Mouse (Mus musculus) forebrain, embryonic 13.5 days (tissue): Measurements from ENCODE around the gene Ccs. TPM values are rescaled to one million over a fixed set of nuclear protein-coding genes. Genes with fewer than 3 reads are reported as not detected.
A peak's percentile ranks its signal among the peaks of the same experiment; 100 is the strongest.

Experiments used
- ATAC-seq: fragments of 200-750 bp; cut with Nextera tagmentation; 2 replicates; pipeline ENCODE4 v1.8.0; 2017
- H3K27ac ChIP-seq: fragments of 300-500 bp; sonication (generic); 2 replicates; pipeline ENCODE4 v1.5.1; 2015; ENCODE audit warnings: inconsistent platforms, mild to moderate bottlenecking, moderate library complexity
- H3K27me3 ChIP-seq: fragments of 300-500 bp; sonication (generic); 2 replicates; pipeline ENCODE4 v1.6.1; 2015; ENCODE audit warnings: mild to moderate bottlenecking, inconsistent platforms
- H3K36me3 ChIP-seq: fragments of 300-500 bp; sonication (generic); 2 replicates; pipeline ENCODE4 v1.6.1; 2015; ENCODE audit warnings: mild to moderate bottlenecking, inconsistent platforms; ENCODE audit not compliant: poor library complexity, severe bottlenecking
- H3K4me1 ChIP-seq: fragments of 300-500 bp; sonication (generic); 2 replicates; pipeline ENCODE4 v1.6.1; 2015; ENCODE audit warnings: inconsistent platforms
- H3K4me2 ChIP-seq: fragments of 300-500 bp; sonication (generic); 2 replicates; pipeline ENCODE4 v1.6.1; 2015; ENCODE audit warnings: inconsistent platforms, mild to moderate bottlenecking, moderate library complexity
- H3K4me3 ChIP-seq: fragments of 300-500 bp; sonication (generic); 2 replicates; pipeline ENCODE4 v1.5.1; 2015; ENCODE audit warnings: mild to moderate bottlenecking, inconsistent platforms
- H3K9ac ChIP-seq: fragments of 300-500 bp; sonication (generic); 2 replicates; pipeline ENCODE4 v1.6.1; 2015; ENCODE audit warnings: mild to moderate bottlenecking, inconsistent platforms
- H3K9me3 ChIP-seq: fragments of 300-500 bp; sonication (generic); replicated peaks from 2 replicates; pipeline ENCODE4 v1.6.1; 2016; ENCODE audit warnings: inconsistent platforms
- WGBS: fragments of 180-500 bp; shearing (Covaris S2); methylation state at CpG from one replicate; pipeline ENCODE4 v1.1.7; 2015; 5-methylcytosine and 5-hydroxymethylcytosine counted together
- polyA plus RNA-seq: library from polyadenylated mRNA; unstranded; fragments of >200 nt; fragmentation: Nextera tagmentation; extraction: Ambion mirVana; gene quantifications from 2 replicates; pipeline ENCODE4 v1.2.1, GENCODE M21; 2015

The Ccs gene
- polyA plus RNA-seq, 1 experiment from 2014 or later: 42.0 TPM

GRCm38 (mm10) chr19:4802691-4803091 lies 36.4 kb downstream of the Ccs start:
- no peak for ATAC-seq
- H3K9me3 ChIP-seq: no peaks in the 10 kb centered on the region
- H3K4me1 ChIP-seq: peaks cover under 1% of the 10 kb centered on the region; the same call in 1 of the 2 replicates
- H3K36me3 ChIP-seq: peaks cover 57% of the 10 kb centered on the region
- H3K4me2 ChIP-seq: no peak overlapping the region
- no peaks in the 10 kb centered on the region for H3K27me3 ChIP-seq
- 96% methylated on average over 7 of the region's 7 CpGs for WGBS
- no peak overlapping the region for H3K27ac ChIP-seq
- H3K9ac ChIP-seq: no peak overlapping the region
- H3K4me3 ChIP-seq: no peak overlapping the region

- Histone ChIP-seq H3K9ac (no peak overlapping the region), H3K27ac (no peak overlapping the region), H3K4me1 (peaks cover 8% of the 10 kb centered on the region), H3K36me3 (peaks cover 65% of the 10 kb centered on the region), H3K9me3 (no peaks in the 10 kb centered on the region), H3K4me3 (no peak overlapping the region), H3K4me2 (no peak overlapping the region), H3K27me3 (no peaks in the 10 kb centered on the region)
- no peak for ATAC-seq
- WGBS: 92% methylated on average over 5 of the region's 5 CpGs
These were observed 40.0 kb downstream of the Ccs start for GRCm38 (mm10) chr19:4799083-4799482.

- Histone ChIP-seq H3K9ac (no peak overlapping the region), H3K27ac (no peak overlapping the region), H3K4me1 (peaks cover 10% of the 10 kb centered on the region), H3K9me3 (no peaks in the 10 kb centered on the region), H3K4me3 (no peak overlapping the region), H3K4me2 (no peak overlapping the region), H3K27me3 (no peaks in the 10 kb centered on the region), H3K36me3 (peaks cover 54% of the 10 kb centered on the region)
- 94% methylated on average over 2 of the region's 2 CpGs for whole genome bisulfite sequencing
- no peak for ATAC-seq
These were observed 41.3 kb downstream of the Ccs start for GRCm38 (mm10) chr19:4797846-4798245.

DNA sequence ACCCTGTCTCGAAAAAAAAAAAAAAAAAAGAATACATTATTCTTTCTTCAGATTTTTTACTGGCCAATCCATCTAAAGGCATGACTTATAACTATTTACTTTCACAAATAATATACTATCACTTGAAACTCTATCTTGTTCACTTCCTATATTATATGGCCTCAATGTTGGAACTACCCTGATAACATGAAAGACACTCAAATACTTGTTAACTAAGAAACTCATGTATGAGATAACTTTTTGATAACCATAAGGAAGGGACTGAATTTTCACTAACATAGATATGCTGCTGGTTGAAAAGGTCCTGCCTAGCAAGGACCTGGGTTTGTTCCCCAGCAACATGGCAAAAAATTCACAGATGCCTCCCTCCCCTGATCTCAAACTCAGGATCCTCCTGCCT lies 43.2 kb downstream of the Ccs start:
- no peaks in the 10 kb centered on the region for H3K27me3 ChIP-seq
- 82% methylated on average over 1 of the region's 1 CpGs for WGBS
- H3K9me3 ChIP-seq: no peaks in the 10 kb centered on the region
- peaks cover 27% of the 10 kb centered on the region for H3K4me1 ChIP-seq
- no peak overlapping the region for H3K9ac ChIP-seq
- no peak overlapping the region for H3K27ac ChIP-seq
- no peak for ATAC-seq
- H3K4me3 ChIP-seq: no peak overlapping the region
- peaks cover 47% of the 10 kb centered on the region for H3K36me3 ChIP-seq
- H3K4me2 ChIP-seq: no peak overlapping the region

- H3K27ac ChIP-seq: peak within 1 kb of the TSS; percentile 82
- H3K4me3 ChIP-seq: peak within 1 kb of the TSS; percentile 70
- peaks cover 39% of the 10 kb centered on the region for H3K36me3 ChIP-seq
- H3K9ac ChIP-seq: peak within 1 kb of the TSS; percentile 76
- 1% methylated on average over 31 of the region's 31 CpGs for WGBS
- no peaks in the 10 kb centered on the region for H3K9me3 ChIP-seq
- H3K27me3 ChIP-seq: no peaks in the 10 kb centered on the region
- H3K4me2 ChIP-seq: peak within 1 kb of the TSS; percentile 80
- peak; percentile 98 for ATAC-seq
- H3K4me1 ChIP-seq: peaks cover 46% of the 10 kb centered on the region
These were observed 45.2 kb downstream of the Ccs start, which contains the start of gene Rbm4 for GRCm38 (mm10) chr19:4793831-4794422. TSS of gene Rbm4 (minus strand) at chr19:4793901.

DNA sequence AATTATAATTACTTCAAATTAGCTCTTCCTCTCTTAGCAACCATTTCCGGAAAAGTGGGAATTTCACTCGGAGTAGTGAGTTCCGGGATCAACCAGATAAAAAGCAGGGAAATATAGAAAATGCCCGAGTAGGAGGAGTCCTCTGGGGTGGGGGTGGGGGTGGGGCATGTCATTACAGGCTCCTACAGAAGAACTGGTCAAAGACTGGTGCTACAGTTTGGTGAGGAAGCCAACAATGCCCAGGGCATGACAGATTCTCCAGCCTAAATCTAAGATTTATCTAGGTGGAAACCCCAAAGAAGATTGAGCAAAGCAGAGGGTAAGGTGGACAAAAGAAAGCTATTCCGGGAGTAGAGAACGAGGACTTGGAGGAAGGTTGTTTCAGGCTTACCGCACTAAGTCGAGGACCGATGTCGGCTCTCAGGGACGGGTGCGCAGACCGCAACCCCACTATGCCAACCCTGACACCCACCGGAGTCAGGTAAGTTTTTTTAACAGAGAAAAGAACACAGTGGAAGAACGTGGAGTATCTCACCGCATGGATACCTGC lies 45.8 kb downstream of the Ccs start:
- 2% methylated on average over 16 of the region's 16 CpGs for WGBS
- Histone ChIP-seq H3K27ac (peak overlapping the region; percentile 82), H3K9me3 (no peaks in the 10 kb centered on the region), H3K9ac (peak overlapping the region; percentile 76), H3K4me2 (peak overlapping the region; percentile 80), H3K36me3 (peaks cover 38% of the 10 kb centered on the region), H3K4me3 (peak overlapping the region; percentile 70), H3K27me3 (no peaks in the 10 kb centered on the region), H3K4me1 (peaks cover 51% of the 10 kb centered on the region)
- peak; percentile 48 for ATAC-seq

- no peak overlapping the region for H3K9ac ChIP-seq
- H3K27me3 ChIP-seq: no peaks in the 10 kb centered on the region
- H3K4me3 ChIP-seq: no peak overlapping the region
- no peak overlapping the region for H3K27ac ChIP-seq
- no peak for ATAC-seq
- peaks cover 51% of the 10 kb centered on the region for H3K4me1 ChIP-seq
- H3K36me3 ChIP-seq: peaks cover 84% of the 10 kb centered on the region
- 98% methylated on average over 2 of the region's 2 CpGs for WGBS
- no peaks in the 10 kb centered on the region for H3K9me3 ChIP-seq
- no peak overlapping the region for H3K4me2 ChIP-seq
These were observed 52.8 kb downstream of the Ccs start for GRCm38 (mm10) chr19:4786313-4786712.

GRCm38 (mm10) chr19:4785206-4785605 lies 53.9 kb downstream of the Ccs start:
- peaks cover 80% of the 10 kb centered on the region for H3K36me3 ChIP-seq
- no peaks in the 10 kb centered on the region for H3K27me3 ChIP-seq
- H3K4me2 ChIP-seq: no peak overlapping the region
- H3K4me3 ChIP-seq: no peak overlapping the region
- H3K27ac ChIP-seq: no peak overlapping the region
- no peak overlapping the region for H3K9ac ChIP-seq
- WGBS: 90% methylated on average over 7 of the region's 7 CpGs
- ATAC-seq: no peak
- H3K9me3 ChIP-seq: no peaks in the 10 kb centered on the region
- peaks cover 40% of the 10 kb centered on the region for H3K4me1 ChIP-seq

DNA sequence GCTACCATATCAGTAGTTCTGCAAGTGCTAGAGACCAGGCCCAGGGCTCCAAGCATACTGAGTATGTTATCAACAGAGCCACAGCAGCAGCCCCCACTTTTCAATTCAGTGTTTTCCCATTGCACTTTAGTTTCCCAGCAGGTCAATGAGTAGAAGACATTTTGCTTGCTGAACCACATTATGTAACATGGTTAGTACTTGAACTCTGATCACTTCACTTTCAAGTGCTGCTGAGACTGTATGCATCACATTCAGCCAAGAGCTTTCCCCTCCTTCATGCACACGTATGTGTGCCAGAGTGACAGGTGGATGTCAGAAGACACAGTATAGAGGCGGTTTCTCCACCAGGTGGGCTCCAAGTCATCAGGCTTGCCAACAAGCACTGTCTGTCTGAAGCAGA lies 56.2 kb downstream of the Ccs start:
- Histone ChIP-seq H3K4me2 (no peak overlapping the region), H3K9ac (no peak overlapping the region), H3K36me3 (peaks cover 71% of the 10 kb centered on the region), H3K4me1 (peaks cover 19% of the 10 kb centered on the region), H3K27me3 (no peaks in the 10 kb centered on the region), H3K4me3 (no peak overlapping the region), H3K27ac (no peak overlapping the region), H3K9me3 (no peaks in the 10 kb centered on the region)
- ATAC-seq: no peak
- 93% methylated on average over 2 of the region's 2 CpGs for WGBS

Other genes with a start within 250 kb of the Ccs start
- 7.5 and 7.9 TPM in 2 replicates for gene Lrfn4, start 223.7 kb downstream of the Ccs start, polyA plus RNA-seq
- gene Rce1, start 213.7 kb downstream of the Ccs start, polyA plus RNA-seq: 50.9 and 63.4 TPM in 2 replicates
- 4.1 and 5.8 TPM in 2 replicates for gene Gm960, start 140.7 kb downstream of the Ccs start, polyA plus RNA-seq
- gene Sptbn2, start 128.2 kb downstream of the Ccs start, polyA plus RNA-seq: 18.1 and 20.8 TPM in 2 replicates
- 188 and 192 TPM in 2 replicates for gene Rbm4b, start 82.8 kb downstream of the Ccs start, polyA plus RNA-seq
- gene Rbm4, start 45.4 kb downstream of the Ccs start, polyA plus RNA-seq: 103 TPM in 2 replicates
- 43.0 and 47.4 TPM in 2 replicates for gene Gm21992, start 27.7 kb downstream of the Ccs start, polyA plus RNA-seq
- 88.3 and 95.3 TPM in 2 replicates for gene Rbm14, start 27.7 kb downstream of the Ccs start, polyA plus RNA-seq
- 0.23 and 0.39 TPM in 2 replicates for gene Ccdc87, start within 50 bp of the Ccs start, polyA plus RNA-seq
- gene Ctsf, start 15.8 kb upstream of the Ccs start, polyA plus RNA-seq: 31.3 and 34.5 TPM in 2 replicates
- gene Actn3, start 38.6 kb upstream of the Ccs start, polyA plus RNA-seq: 0.64 and 0.97 TPM in 2 replicates
- 17.1 and 20.1 TPM in 2 replicates for gene Zdhhc24, start 39.3 kb upstream of the Ccs start, polyA plus RNA-seq
- 8.9 and 10.8 TPM in 2 replicates for gene Bbs1, start 67.3 kb upstream of the Ccs start, polyA plus RNA-seq
- gene Dpp3, start 89.0 kb upstream of the Ccs start, polyA plus RNA-seq: 118 and 132 TPM in 2 replicates
- gene Peli3, start 103.8 kb upstream of the Ccs start, polyA plus RNA-seq: 5.7 TPM in 2 replicates
- 128 and 135 TPM in 2 replicates for gene Mrpl11, start 122.8 kb upstream of the Ccs start, polyA plus RNA-seq
- gene Npas4, start 151.0 kb upstream of the Ccs start, polyA plus RNA-seq: 0.10 and 0.18 TPM in 2 replicates
- gene Slc29a2, start 184.5 kb upstream of the Ccs start, polyA plus RNA-seq: 6.9 and 8.3 TPM in 2 replicates
- 39.4 and 40.3 TPM in 2 replicates for gene B4gat1, start 199.5 kb upstream of the Ccs start, polyA plus RNA-seq
- 3.2 and 3.4 TPM in 2 replicates for gene AC124502.3, start 199.6 kb upstream of the Ccs start, polyA plus RNA-seq
- 56.0 and 63.2 TPM in 2 replicates for gene Brms1, start 202.0 kb upstream of the Ccs start, polyA plus RNA-seq
- gene Rin1, start 211.1 kb upstream of the Ccs start, polyA plus RNA-seq: 0.62 and 0.78 TPM in 2 replicates
- gene Cd248, start 228.7 kb upstream of the Ccs start, polyA plus RNA-seq: 7.0 and 7.3 TPM in 2 replicates
- gene Tmem151a, start 246.2 kb upstream of the Ccs start, polyA plus RNA-seq: 2.3 and 2.8 TPM in 2 replicates
- gene Yif1a, start 249.2 kb upstream of the Ccs start, polyA plus RNA-seq: 62.4 and 71.4 TPM in 2 replicates